Mouse (Mus musculus) mesoderm, embryonic 11.5 days (tissue): ENCODE measurements around the gene Myl10.
A peak's percentile ranks its signal among the peaks of the same experiment; 100 is the strongest.
"Not testable (repeated sequence)": the region's sequence is repeated elsewhere in the genome, so short reads cannot be mapped to it uniquely, and the experiment has no call there.

Experiments used
- DNase-seq: peaks from one replicate; pipeline ENCODE4 v3.0.0-alpha.2; 2012; ENCODE audit warnings: low read depth, low spot score

The Myl10 gene

GRCm38 (mm10) chr5:136705532-136705931 is 12.6 kb downstream of the Myl10 start:
- DNase-seq: peak; percentile 25

GRCm38 (mm10) chr5:136706803-136707202 is 13.9 kb downstream of the Myl10 start:
- peak; percentile 84 for DNase-seq

- DNase-seq: no peak
Measured at GRCm38 (mm10) chr5:136708116-136708515, 15.2 kb downstream of the Myl10 start.

GRCm38 (mm10) chr5:136710742-136711141 is 17.8 kb downstream of the Myl10 start:
- DNase-seq: no peak

- DNase-seq: no peak
Measured at GRCm38 (mm10) chr5:136714232-136714875, 21.4 kb downstream of the Myl10 start.

GRCm38 (mm10) chr5:136714879-136715278 is 21.9 kb downstream of the Myl10 start:
- DNase-seq: peak; percentile 65

GRCm38 (mm10) chr5:136716696-136717572 is 24.0 kb downstream of the Myl10 start:
- peak; percentile 70 for DNase-seq

- no peak for DNase-seq
Measured at GRCm38 (mm10) chr5:136717573-136717854, 24.6 kb downstream of the Myl10 start.

- DNase-seq: peak; percentile 30
Measured at GRCm38 (mm10) chr5:136718656-136719055, 25.7 kb downstream of the Myl10 start.

GRCm38 (mm10) chr5:136721596-136721995 is 28.6 kb downstream of the Myl10 start:
- no peak for DNase-seq

- DNase-seq: not testable (repeated sequence)
Measured at GRCm38 (mm10) chr5:136726271-136726670, 33.3 kb downstream of the Myl10 start.

- DNase-seq: no peak
Measured at GRCm38 (mm10) chr5:136738918-136739317, 46.0 kb downstream of the Myl10 start.

GRCm38 (mm10) chr5:136746596-136746995 is 53.6 kb downstream of the Myl10 start:
- no peak for DNase-seq
